Mouse (Mus musculus) fibroblast of lung, adult 2 months (primary cell): ENCODE results near the gene Atp8a2.

Experiments
- DNase-seq: peaks from one replicate; pipeline ENCODE4 v3.0.0-alpha.2; 2011; ENCODE audit warnings: low read depth

The Atp8a2 gene

DNA sequence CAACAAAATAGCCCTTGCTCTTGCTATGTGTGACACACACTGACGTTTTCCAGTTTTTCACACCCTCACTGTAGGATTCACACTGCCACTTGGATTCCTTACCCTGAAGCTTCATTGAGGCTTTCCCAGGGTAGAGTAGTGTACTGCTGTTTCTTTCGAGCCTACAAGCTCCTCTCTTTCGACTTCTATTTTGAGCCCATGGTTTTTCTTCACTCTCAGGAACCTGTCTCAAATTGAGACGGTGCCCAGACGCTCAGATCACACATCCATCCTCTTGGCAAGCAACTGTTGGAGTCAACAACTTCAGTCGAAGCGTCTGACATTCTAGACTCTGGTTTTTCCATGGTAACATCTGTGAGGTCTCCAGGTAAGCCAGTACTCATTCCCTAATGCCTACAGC lies at the start of gene Atp8a2:
Gene Atp8a2, minus strand, starts transcription at position 296 of the 400 bp plus-strand sequence.
- no peak for DNase-seq

DNA sequence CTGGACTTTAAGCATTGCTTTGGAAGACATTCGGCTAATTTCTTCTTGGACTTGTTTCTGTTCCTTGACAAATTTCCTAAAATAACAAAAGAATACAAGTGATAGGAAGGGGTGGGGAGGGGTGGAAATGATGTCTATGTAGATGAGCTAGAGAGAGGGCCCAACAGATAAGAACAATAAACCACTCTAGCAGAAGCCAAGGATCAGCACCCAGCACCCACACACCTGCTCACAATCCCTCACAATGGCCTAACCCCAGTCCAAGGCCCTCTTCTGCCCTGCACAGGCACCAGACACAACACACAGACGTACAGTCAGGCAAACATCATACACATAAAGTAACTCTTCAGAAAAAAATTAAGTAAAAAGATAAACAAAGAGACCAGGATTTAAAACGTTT lies 41.6 kb upstream of the Atp8a2 start:
- DNase-seq, result no peak

DNA sequence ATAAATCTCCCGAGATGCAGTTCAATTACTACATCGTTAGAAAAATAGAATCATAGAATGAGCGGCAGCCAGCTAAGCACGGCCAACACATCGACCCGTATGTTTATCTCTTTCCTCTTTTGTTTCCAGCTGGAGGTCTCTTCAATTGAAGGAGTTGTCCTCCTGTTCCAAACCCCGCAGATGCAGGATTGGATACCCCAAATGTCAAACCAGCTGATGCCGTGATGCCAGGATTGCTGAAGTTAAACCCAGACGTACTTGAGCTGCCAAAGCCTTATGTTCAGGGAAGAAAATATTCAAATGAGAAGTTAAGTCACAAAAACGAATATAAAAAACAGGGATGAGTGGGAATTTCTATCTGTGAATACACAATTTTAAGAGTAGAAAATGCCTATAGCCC lies 22.9 kb upstream of the Atp8a2 start:
- DNase-seq, result no peak

DNA sequence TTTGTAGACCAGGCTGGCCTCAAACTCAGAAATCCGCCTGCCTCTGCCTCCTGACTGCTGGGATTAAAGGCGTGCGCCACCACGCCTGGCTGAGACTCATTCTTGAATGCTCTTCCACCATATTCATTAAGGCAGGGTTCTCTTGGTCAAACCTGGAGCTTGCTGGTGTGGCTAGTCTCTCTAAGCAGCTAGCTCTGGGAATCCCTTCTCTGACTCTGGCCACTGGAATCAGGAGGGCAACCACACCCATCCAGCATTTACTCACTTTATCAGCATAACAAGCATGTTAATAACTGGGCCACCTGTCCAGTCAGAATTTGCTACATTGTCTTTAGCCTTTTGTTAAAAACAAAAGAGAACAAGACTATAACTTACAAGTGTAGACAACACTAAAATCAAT lies 20.6 kb upstream of the Atp8a2 start:
- DNase-seq, result no peak

DNA sequence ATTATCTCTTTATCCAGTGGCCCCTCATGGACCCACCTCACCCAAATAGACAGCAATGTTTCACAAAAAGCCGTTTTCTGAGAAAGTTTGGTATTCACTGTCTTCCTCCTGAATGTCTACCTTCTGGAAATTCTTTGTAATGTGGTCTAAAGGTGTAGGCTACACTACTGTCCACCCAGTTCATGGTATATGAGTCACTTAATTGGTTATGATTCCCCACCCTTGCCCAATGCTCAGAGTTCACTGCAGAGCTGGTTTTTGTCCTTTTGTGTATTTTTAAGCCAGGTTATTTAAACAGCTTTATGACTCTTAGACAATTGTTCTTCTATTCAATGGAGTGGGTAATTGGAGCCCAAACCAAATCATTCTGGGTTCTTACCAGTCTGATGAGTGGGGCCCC lies 19.1 kb upstream of the Atp8a2 start:
- no peak for DNase-seq

DNA sequence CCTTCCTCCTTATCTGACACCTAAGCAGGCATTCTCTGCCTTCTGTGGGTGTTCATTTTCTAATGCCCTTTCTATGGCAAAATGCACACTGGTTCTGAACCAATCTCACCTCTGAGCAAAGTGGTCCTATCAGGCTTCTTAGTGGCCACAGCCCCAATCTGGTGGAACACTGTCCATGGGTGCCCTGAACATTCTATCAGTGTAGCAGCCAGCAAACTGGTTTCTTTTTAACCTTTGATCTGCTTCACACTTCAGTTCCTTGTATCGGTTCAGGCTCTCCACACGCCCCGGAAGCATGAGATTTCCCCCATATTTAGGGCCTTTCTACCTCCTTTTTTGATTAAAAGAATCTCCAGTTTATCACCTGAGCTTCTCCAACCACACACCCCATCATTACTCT lies 18.0 kb upstream of the Atp8a2 start:
- no peak for DNase-seq

DNA sequence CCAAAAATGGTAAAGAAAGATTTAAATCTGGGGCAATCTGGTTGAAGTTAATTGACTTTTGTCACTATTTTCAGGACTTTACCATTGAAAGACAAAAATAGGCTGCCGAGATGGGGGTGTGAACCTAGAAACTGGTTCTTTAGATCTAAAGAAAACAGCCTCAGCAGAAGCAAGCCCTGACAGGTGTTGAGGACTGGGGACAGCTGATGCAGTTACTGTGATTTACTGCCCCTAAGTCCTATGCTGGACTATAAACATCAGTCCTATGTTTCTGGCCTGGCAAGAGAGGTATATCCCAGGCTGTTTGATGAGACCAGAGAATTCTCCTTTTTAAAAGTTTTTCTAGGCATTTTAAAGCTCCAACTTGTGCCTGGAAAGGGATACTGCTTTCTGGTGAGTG lies 17.1 kb upstream of the Atp8a2 start:
- DNase-seq, result no peak

DNA sequence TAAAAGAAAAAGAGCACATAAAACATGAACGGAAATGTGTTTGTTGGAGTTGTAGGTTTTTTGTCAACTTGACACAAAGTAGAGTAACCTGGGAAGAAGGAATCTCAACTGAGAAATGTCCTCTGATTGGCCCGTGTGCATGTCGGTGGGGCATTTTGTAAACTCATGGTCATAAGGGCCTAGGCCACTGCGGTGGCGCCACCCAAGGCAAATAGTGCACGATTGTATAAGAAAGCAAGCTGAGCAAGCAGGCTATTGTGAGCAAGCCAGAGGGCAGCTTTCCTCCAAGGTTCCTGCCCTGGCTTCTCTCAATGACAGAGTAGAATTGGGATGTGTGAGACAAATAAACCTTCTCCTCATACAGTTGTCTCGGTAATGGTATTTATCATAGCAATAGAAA lies 12.2 kb upstream of the Atp8a2 start:
- no peak for DNase-seq

DNA sequence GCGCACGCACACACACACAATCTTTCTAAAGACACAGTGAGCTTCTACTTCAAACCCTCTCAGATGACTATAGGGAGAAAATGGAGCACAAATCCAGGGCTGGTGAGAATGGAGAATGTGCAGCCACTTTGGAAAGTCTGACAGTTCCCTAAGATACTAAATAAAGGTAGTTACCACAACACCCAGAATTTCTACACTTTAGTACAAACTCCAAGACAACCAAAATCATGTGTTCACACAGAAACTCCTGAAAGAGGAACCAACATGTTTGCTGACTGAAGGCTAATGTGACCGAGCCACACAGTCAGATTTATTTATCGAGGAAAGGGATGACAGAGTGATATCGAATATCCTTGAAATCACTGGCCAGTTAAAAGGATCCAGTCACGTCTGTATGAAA lies 8.0 kb upstream of the Atp8a2 start:
- no peak for DNase-seq

DNA sequence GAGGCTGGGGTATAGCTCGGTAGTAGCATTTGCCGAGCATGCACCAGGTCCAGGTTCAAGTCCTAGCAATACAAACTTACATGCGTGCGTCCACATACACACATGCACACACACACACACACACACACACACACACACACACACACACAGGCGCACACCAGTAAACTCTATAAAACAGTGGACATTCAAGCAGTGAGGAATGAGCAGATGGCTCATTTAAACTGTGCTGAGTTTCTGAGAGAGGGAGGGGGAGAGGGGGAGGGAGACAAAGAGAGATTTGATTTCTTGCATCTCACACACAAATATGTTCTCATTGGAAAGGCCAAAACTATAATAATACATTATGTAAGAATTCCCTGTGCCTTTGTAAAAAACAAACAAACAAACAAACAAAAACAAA lies 980 bp downstream of the Atp8a2 start:
- no peak for DNase-seq

DNA sequence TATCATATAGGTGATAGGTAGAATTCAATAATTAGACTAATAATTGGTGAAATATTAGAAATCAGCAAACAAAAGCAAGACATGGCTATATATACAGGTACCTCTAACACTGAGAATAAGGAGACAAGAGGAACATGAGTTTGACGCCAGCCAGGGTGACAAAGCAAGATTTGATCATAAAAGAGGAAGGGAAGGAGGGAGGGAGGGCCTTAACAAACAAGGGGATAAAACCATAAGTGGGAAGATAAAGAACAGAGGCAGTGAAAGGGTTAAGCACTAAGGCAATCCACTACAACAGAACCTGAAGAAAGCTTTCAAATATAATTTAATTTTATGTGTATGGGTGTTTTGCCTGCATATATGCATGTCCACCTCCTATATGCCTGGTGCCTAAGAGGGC lies 2.4 kb downstream of the Atp8a2 start:
- no peak for DNase-seq

DNA sequence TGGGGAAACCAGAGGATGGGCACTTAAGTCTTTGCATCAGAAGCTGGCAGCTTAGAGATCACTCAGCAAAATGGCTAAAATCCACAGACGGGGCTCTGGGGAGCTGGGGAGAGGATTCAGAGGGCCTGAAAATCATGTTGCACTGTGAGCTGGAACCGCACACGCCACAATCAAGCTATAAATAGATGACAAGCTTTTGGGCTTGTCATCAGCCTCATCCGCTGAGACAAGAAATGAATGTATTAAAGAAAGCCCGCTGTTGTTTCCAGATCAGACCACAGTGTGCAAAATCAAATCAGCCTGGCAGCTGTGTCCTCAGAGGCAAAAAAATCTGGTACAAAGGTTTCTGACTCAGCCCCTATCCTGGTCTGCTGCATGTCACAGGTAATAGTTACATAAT lies 7.2 kb downstream of the Atp8a2 start:
- DNase-seq, result peak; percentile 9

DNA sequence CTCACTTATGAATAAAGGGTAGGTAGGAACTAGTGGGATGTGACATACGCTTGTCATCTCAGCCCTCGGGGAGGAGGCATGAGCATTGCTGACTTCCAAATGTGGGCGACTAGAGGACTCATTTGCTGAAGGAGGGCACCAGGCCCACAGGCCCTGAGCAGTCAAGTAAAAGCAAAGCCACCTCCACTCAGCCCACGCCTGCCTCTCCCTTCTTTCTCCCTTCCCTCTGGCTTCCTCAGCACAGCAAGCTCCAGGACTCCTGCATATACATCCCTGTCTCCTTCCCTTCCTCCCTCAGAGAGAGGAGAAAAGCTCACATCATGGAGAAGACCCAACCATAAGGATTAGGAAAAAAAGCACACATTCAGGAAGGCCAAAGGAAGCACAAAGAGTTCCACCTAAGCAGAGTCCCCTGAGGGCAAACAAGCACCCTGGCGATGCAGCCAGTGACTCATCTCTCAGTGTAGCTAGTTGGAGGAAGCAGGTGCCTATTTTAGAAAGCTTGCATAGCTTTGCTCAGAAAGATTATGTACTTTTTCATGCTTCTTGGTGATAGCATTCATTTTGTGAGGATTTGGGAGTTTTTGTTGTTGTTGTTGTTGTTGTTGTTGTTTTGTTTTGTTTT lies 8.7 kb downstream of the Atp8a2 start:
- DNase-seq, result no peak

DNA sequence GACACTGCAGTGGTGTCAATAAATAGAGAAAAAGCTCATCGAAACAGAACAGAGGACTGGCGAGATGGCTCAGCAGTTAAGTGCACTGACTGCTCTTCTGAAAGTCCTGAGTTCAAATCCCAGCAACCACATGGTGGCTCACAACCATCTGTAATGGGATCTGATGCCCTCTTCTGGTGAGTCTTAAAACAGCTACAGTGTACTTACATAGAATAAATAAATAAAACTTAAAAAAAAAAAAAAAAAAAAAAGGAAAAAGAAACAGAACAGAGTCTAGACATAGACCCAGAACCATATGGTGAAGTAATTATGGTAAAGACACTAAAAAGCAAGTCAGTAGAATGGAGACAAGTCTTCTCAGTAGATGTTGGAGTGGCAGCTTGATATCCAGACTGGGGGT lies 15.7 kb downstream of the Atp8a2 start:
- no peak for DNase-seq

DNA sequence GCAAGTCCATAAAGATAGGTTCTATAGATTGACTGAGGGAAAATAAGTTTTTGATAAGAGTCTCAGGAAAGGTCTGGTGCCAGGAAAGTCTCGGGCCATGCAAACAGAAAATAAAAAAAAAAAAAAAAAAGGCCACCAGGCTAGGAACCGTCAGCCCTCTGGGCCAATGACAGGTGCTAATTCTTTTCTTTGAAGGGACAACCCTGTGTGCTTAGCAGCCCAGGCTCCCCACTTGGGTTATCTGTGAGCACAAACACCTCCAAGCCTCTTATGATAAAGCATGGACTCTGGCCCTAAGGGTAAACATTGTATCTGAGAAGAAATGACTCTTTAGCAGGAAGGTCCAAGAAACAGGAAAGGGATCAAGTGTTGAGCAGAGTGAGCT lies 18.4 kb downstream of the Atp8a2 start:
- no peak for DNase-seq

DNA sequence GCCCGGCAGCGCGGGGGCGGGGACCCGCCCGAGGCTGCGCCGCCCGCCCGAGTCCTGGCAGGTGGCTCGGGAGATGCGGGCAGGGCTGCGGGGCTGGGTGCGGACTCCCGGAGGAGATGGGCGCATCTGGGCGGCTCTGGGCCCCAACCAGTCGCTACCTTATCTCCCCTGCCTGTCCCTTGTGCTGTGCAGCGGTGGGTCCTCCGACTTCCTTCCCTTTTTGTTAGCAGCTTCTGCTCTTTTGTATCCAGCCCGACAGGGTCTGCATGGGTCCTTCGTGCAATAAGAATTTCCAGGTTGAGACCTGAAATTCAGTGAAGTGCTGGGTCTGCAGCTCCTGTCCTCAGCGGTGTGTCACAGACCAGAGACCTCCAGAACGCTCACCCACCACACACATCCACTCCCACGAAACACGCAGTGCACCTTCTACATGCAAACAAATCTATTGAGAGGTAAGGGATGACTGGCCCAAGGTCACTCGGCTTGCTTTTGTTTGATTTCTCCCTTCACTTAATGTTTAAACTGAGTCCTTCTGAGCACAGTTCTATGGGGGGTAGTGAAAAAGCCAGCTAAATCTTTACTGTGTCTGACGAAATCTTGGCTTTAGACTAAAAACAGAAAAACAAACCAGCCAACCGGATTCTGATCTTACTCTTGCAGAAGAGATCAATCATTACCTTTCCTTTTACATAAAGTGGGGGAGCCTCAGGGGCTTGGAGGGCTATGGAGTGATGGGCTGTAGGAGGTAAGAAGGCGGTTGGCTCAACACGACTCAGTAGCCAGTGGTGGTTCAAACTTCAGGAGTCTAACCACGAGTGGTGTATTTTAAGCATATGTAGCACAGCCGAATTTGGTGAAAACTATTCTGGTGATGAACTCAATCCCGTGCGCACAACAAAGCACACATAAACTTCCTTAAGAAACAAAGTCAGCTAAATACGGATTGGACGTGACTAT lies 19.1 kb downstream of the Atp8a2 start:
- DNase-seq, result no peak

DNA sequence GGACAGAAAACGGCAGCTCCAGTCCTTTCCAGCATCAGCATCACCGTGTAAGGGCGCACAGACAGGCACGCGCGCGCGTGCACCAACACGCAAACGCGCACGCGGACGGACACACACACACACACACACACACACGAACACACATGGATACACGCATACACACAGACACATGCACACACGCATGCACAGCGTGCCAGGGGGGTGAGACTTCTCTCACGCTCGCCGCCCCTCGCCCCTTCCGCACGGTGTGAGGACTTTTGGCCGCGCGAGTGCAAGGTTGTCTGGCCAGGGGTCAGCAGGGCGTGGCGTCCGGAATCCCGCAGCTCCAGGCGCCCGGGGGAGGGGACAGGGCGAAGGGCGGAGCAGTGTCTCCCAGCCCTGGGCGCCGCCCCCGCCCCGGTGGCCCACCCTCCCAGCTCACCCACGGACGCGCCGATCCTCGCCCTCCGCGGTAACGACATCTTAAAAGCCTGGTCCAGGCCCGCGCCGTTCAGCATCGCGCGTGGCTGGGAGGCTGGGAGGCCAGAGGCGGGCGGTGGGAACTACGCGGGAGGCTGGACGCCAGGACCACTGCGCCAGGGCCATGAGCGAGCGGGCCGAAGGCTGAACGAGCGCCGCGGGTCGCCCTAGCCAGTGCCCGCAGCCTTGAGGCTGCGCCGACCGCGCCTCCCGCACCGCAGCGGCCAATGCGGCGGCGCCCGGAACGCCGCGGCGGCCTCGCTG lies 19.9 kb downstream of the Atp8a2 start:
- DNase-seq, result no peak

DNA sequence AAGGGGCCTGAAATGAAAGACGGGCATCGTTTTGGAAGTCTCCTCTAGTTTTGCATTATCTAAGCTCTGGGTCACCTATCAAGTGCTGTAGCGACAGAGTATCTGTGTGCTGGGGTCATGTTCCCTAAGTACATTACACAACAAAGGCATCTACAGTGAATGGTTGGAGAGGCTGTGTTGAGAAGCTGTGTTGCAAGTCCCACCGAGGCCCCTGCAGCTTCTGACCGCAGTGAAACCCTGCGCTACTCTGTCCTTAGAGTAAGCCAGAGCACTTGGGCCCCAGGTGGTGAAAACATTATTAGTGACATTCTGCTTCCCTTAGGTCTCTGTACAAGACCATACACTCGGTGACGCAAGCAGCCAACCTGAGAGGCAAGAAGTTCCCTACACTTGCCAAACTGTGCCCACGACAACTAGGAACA lies 20.5 kb downstream of the Atp8a2 start:
- DNase-seq, result no peak

DNA sequence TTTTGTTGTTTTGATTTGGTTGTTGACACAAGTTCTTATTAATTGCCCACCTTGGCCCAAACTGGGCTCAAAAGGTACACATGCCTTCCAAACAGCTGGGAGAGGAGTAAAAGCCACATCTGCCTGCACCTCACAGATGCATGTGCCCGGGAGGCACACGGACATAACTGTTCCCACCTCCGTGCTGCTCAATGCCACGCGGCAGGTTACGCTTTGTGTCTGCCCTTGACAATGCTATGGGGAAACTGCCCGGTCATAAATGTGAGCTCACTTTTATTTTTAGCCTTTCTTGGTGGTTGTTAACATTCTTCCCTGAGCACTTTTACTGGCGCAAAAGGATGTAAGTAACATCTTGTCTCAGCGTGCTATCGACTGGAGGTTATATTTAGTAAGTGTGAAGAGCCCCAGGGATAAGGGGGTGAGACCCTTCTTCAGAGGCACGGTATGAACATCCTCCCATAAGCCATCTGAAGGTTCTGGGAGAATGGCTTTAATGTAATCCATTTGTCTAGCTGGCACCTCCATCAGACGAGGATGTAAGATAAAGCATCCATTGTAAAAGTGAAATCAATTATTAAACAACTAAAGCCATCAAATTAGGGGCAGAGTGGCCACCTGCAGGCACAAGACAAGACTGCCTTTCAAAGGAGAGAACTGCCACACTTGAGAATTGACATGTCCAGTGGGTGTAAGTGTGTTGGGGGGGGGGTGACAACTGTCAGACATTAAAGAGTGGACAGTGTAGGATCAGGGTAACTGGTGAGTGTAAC lies 24.5 kb downstream of the Atp8a2 start:
- DNase-seq, result no peak

DNA sequence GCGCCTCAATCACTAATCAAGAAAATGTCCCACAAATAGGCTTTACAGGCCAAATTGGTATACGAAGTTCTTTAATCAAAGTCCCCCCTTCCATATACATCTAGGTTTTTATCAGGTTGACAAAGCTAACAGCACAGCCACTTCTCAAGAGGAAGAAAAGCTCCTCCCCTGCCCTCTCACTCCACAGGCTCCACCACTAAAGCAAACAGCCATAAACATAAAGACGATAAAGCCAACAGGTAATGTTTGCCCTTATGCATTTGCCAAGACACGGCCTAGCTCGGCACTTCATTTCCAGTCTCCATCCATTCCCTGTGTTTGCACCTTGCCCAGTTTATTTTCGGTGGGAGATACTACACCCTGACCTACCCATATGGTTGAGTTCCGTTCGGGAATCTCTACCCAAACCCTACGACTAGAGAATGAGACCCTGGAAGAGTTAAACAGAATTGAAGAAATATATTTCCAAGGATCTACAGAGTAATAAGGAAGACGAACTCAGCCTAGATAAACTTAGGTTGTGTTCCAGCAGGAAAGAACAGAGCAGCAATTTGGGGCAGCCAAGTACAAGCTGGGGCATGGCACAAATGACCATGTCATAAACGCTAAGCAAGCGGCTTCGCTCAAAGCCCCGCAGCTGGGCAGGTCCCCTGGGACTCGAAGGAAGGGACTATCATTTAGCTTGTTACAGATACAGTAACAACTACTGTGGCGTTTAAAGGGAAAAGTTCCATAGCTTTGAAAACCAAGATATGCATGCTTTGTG lies 26.0 kb downstream of the Atp8a2 start:
- DNase-seq, result no peak

DNA sequence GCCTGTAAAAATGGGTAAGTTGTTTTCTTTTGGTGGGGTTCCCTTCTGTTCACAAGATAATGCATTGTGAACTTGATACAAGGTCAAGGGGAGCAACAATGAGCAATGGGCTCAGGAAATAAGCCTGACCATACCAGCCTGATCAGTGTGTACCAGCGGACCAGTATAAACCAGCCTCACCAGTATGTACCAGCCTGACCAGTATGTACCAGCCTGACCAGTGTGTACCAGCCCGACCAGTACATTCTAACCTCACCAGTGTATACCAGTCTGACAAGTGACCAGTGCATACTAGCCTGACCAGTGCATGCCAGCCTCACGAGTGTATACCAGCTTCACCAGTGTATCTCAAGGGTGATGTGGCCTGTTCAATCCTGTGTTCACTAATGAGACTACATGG lies 33.6 kb downstream of the Atp8a2 start:
- DNase-seq, result no peak
